Mouse (Mus musculus): ENCODE data around the gene Erf.
A peak's percentile ranks its signal among the peaks of the same experiment; 100 is the strongest.

DNA sequence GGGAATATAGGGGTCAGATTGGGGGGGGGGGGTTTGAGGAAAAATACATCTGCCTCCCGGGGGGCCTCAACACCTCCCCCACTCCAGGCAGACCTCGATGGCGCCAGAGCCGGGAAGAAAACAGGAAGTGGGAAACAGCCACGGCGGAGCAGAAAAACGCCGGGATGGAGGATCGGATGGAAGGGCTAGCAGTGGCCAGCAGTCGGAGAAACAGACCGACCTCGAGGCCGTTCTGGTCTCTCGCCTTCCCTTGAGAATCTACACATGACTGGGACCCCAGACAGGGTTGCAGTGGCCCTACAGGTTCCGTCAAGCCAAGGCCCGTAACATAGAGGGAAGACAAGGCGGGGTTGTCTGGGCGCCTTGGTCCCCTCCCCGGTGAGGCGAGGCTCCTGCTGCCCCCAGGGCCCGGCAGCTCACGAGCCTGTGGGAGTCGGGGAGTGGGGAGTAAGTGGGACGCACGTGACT is 1.7 kb downstream of the Erf start:
- TF ChIP-seq CTCF (IDR thresholded peaks at IDR 0.05): no peak
- TF ChIP-seq EP300 (IDR thresholded peaks at IDR 0.05): 0 out of 2 replicates have a peak, but pooled peaks have one; percentile 10
